Mouse (Mus musculus): ENCODE results near the gene Pip5kl1.

- TF ChIP-seq CTCF (IDR thresholded peaks at IDR 0.05; ENCODE audit: low read depth, low read length) (no peak), GATA1 (IDR thresholded peaks at IDR 0.05; ENCODE audit: borderline replicate concordance, low read length) (no peak), POLR2AphosphoS5 (IDR thresholded peaks at IDR 0.05; ENCODE audit: insufficient replicate concordance, low read depth, low read length) (no peak), TAL1 (conservative IDR thresholded peaks at IDR 0.05; ENCODE audit: low read depth, low read length) (no peak)
These were observed 27.6 kb upstream of the Pip5kl1 start for GRCm38 (mm10) chr2:32546951-32547350.
